Mouse (Mus musculus): ENCODE measurements around the gene Fastkd5. TPM values are rescaled to one million over a fixed set of nuclear protein-coding genes. Genes with fewer than 3 reads are reported as not detected.

Gene Fastkd5
- polyA plus RNA-seq, 1 experiment = 5.9 TPM

GRCm38 (mm10) chr2:130642197-130642660 is 12.4 kb upstream of the Fastkd5 start:
- peak overlapping the region; percentile 52 for H3ac ChIP-seq (ENCODE audit: control insufficient read depth, insufficient read length)
- no peaks in the 10 kb centered on the region for H3K79me2 ChIP-seq (ENCODE audit: control insufficient read depth, insufficient read depth)
- H3K27me3 ChIP-seq (ENCODE audit: control insufficient read depth, insufficient read depth, insufficient read length) = no peaks in the 10 kb centered on the region
- H3K4me3 ChIP-seq = peak overlapping the region; percentile 39
- peak overlapping the region; percentile 85 for H3K4me2 ChIP-seq (ENCODE audit: low read depth)
- TF ChIP-seq POLR2AphosphoS2 (IDR thresholded peaks at IDR 0.05; ENCODE audit: insufficient read length, low read depth) (no peak), POLR2A (IDR thresholded peaks at IDR 0.05; ENCODE audit: insufficient read length, low read depth) (no peak), E2F4 (IDR thresholded peaks at IDR 0.05; ENCODE audit: insufficient read depth) (no peak), MAX (IDR thresholded peaks at IDR 0.05; ENCODE audit: low read depth) (no peak), TCF3 (IDR thresholded peaks at IDR 0.05; ENCODE audit: insufficient read length, low read depth) (no peak), REST (IDR thresholded peaks at IDR 0.05; ENCODE audit: insufficient read depth, insufficient read length) (no peak), MYOD1 (IDR thresholded peaks at IDR 0.05; ENCODE audit: control insufficient read depth in 1 of 3, insufficient read length in 2 of 3, low read depth in 2 of 3) (no peak), TCF12 (IDR thresholded peaks at IDR 0.05; ENCODE audit: insufficient read depth, poor library complexity, severe bottlenecking) (no peak), USF1 (IDR thresholded peaks at IDR 0.05; ENCODE audit: low read depth) (no peak), CEBPB (IDR thresholded peaks at IDR 0.05; ENCODE audit: insufficient read depth, poor library complexity, severe bottlenecking) (no peak), SRF (IDR thresholded peaks at IDR 0.05; ENCODE audit: control insufficient read depth, insufficient read length, low read depth) (no peak), MYOG (IDR thresholded peaks at IDR 0.05; ENCODE audit: control insufficient read depth in 1 of 3, insufficient read depth in 1 of 3, insufficient read length in 2 of 3, low read depth in 2 of 3) (no peak)
- H3K36me3 ChIP-seq (ENCODE audit: control insufficient read depth, insufficient read depth) = no peaks in the 10 kb centered on the region

GRCm38 (mm10) chr2:130641351-130642025 is 11.7 kb upstream of the Fastkd5 start:
- H3K27me3 ChIP-seq (ENCODE audit: control insufficient read depth, insufficient read depth, insufficient read length) = no peaks in the 10 kb centered on the region
- no peak for TF ChIP-seq CEBPB (IDR thresholded peaks at IDR 0.05; ENCODE audit: insufficient read depth, poor library complexity, severe bottlenecking)
- no peak for TF ChIP-seq MYOD1 (IDR thresholded peaks at IDR 0.05; ENCODE audit: control insufficient read depth in 1 of 3, insufficient read length in 2 of 3, low read depth in 2 of 3)
- TF ChIP-seq POLR2AphosphoS2 (IDR thresholded peaks at IDR 0.05; ENCODE audit: insufficient read length, low read depth) = no peak
- no peak for TF ChIP-seq POLR2A (IDR thresholded peaks at IDR 0.05; ENCODE audit: insufficient read length, low read depth)
- TF ChIP-seq MYOG (IDR thresholded peaks at IDR 0.05; ENCODE audit: control insufficient read depth in 1 of 3, insufficient read depth in 1 of 3, insufficient read length in 2 of 3, low read depth in 2 of 3) = no peak
- no peaks in the 10 kb centered on the region for H3K36me3 ChIP-seq (ENCODE audit: control insufficient read depth, insufficient read depth)
- H3K4me2 ChIP-seq (ENCODE audit: low read depth) = peak overlapping the region; percentile 85
- no peaks in the 10 kb centered on the region for H3K79me2 ChIP-seq (ENCODE audit: control insufficient read depth, insufficient read depth)
- H3K4me3 ChIP-seq = peak overlapping the region; percentile 39
- peak overlapping the region; percentile 52 for H3ac ChIP-seq (ENCODE audit: control insufficient read depth, insufficient read length)

- Histone ChIP-seq H3K36me3 (ENCODE audit: control insufficient read depth, insufficient read depth) (no peaks in the 10 kb centered on the region), H3K79me2 (ENCODE audit: control insufficient read depth, insufficient read depth) (no peaks in the 10 kb centered on the region), H3K27me3 (ENCODE audit: control insufficient read depth, insufficient read depth, insufficient read length) (no peaks in the 10 kb centered on the region), H3ac (ENCODE audit: control insufficient read depth, insufficient read length) (no peak overlapping the region), H3K4me3 (no peak overlapping the region), H3K4me2 (ENCODE audit: low read depth) (no peak overlapping the region)
- no peak for TF ChIP-seq CEBPB (IDR thresholded peaks at IDR 0.05; ENCODE audit: insufficient read depth, poor library complexity, severe bottlenecking)
- TF ChIP-seq TCF3 (IDR thresholded peaks at IDR 0.05; ENCODE audit: insufficient read length, low read depth) = no peak
- TF ChIP-seq TCF12 (IDR thresholded peaks at IDR 0.05; ENCODE audit: insufficient read depth, poor library complexity, severe bottlenecking) = no peak
- no peak for TF ChIP-seq REST (IDR thresholded peaks at IDR 0.05; ENCODE audit: insufficient read depth, insufficient read length)
- TF ChIP-seq E2F4 (IDR thresholded peaks at IDR 0.05; ENCODE audit: insufficient read depth) = no peak
- no peak for TF ChIP-seq MYOD1 (IDR thresholded peaks at IDR 0.05; ENCODE audit: control insufficient read depth in 1 of 3, insufficient read length in 2 of 3, low read depth in 2 of 3)
- TF ChIP-seq SRF (IDR thresholded peaks at IDR 0.05; ENCODE audit: control insufficient read depth, insufficient read length, low read depth) = no peak
- TF ChIP-seq POLR2AphosphoS2 (IDR thresholded peaks at IDR 0.05; ENCODE audit: insufficient read length, low read depth) = no peak
- TF ChIP-seq MYOG (IDR thresholded peaks at IDR 0.05; ENCODE audit: control insufficient read depth in 1 of 3, insufficient read depth in 1 of 3, insufficient read length in 2 of 3, low read depth in 2 of 3) = no peak
- TF ChIP-seq USF1 (IDR thresholded peaks at IDR 0.05; ENCODE audit: low read depth) = no peak
- TF ChIP-seq MAX (IDR thresholded peaks at IDR 0.05; ENCODE audit: low read depth) = no peak
- TF ChIP-seq POLR2A (IDR thresholded peaks at IDR 0.05; ENCODE audit: insufficient read length, low read depth) = no peak
These were observed 9.4 kb upstream of the Fastkd5 start for GRCm38 (mm10) chr2:130639276-130639675.

DNA sequence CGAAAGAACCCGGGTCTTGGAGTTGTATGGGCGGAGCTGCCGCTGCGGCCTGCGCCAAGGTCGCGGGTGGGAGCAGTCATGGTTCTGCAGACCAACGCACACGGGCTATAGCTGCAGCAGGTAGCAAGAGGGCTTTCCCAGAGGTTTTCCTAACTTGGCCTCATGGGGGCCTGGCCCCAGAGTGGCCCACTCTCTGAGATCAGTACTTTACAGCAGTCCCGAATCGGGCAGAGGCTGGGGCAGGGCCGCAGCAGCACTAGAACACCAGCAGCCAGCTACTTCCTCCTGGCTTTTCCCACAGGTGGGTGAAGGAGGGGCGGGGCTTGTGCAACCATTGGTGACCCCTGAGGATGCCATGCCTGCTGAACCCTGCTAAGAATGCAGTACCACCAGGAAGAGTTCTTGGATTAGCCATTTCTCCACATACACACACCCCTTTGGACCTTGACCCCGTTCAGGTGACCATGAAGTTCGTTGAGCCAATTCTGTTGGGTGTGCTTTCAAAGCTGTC is 8.3 kb upstream of the Fastkd5 start:
- Histone ChIP-seq H3K27me3 (ENCODE audit: control insufficient read depth, insufficient read depth, insufficient read length) (no peaks in the 10 kb centered on the region), H3K36me3 (ENCODE audit: control insufficient read depth, insufficient read depth) (no peaks in the 10 kb centered on the region), H3K79me2 (ENCODE audit: control insufficient read depth, insufficient read depth) (no peaks in the 10 kb centered on the region), H3ac (ENCODE audit: control insufficient read depth, insufficient read length) (no peak overlapping the region), H3K4me3 (no peak overlapping the region), H3K4me2 (ENCODE audit: low read depth) (no peak overlapping the region)
- TF ChIP-seq CEBPB (IDR thresholded peaks at IDR 0.05; ENCODE audit: insufficient read depth, poor library complexity, severe bottlenecking) = no peak
- TF ChIP-seq MYOD1 (IDR thresholded peaks at IDR 0.05; ENCODE audit: control insufficient read depth in 1 of 3, insufficient read length in 2 of 3, low read depth in 2 of 3) = no peak
- no peak for TF ChIP-seq E2F4 (IDR thresholded peaks at IDR 0.05; ENCODE audit: insufficient read depth)
- TF ChIP-seq POLR2AphosphoS2 (IDR thresholded peaks at IDR 0.05; ENCODE audit: insufficient read length, low read depth) = no peak
- no peak for TF ChIP-seq TCF3 (IDR thresholded peaks at IDR 0.05; ENCODE audit: insufficient read length, low read depth)
- no peak for TF ChIP-seq USF1 (IDR thresholded peaks at IDR 0.05; ENCODE audit: low read depth)
- TF ChIP-seq MYOG (IDR thresholded peaks at IDR 0.05; ENCODE audit: control insufficient read depth in 1 of 3, insufficient read depth in 1 of 3, insufficient read length in 2 of 3, low read depth in 2 of 3) = no peak
- no peak for TF ChIP-seq REST (IDR thresholded peaks at IDR 0.05; ENCODE audit: insufficient read depth, insufficient read length)
- TF ChIP-seq MAX (IDR thresholded peaks at IDR 0.05; ENCODE audit: low read depth) = no peak
- TF ChIP-seq TCF12 (IDR thresholded peaks at IDR 0.05; ENCODE audit: insufficient read depth, poor library complexity, severe bottlenecking) = no peak
- TF ChIP-seq SRF (IDR thresholded peaks at IDR 0.05; ENCODE audit: control insufficient read depth, insufficient read length, low read depth) = no peak
- no peak for TF ChIP-seq POLR2A (IDR thresholded peaks at IDR 0.05; ENCODE audit: insufficient read length, low read depth)

Data from myocyte (in vitro differentiated cells).